ENCODE assay signal across 10 mouse cellular contexts in the genomic region with DNA sequence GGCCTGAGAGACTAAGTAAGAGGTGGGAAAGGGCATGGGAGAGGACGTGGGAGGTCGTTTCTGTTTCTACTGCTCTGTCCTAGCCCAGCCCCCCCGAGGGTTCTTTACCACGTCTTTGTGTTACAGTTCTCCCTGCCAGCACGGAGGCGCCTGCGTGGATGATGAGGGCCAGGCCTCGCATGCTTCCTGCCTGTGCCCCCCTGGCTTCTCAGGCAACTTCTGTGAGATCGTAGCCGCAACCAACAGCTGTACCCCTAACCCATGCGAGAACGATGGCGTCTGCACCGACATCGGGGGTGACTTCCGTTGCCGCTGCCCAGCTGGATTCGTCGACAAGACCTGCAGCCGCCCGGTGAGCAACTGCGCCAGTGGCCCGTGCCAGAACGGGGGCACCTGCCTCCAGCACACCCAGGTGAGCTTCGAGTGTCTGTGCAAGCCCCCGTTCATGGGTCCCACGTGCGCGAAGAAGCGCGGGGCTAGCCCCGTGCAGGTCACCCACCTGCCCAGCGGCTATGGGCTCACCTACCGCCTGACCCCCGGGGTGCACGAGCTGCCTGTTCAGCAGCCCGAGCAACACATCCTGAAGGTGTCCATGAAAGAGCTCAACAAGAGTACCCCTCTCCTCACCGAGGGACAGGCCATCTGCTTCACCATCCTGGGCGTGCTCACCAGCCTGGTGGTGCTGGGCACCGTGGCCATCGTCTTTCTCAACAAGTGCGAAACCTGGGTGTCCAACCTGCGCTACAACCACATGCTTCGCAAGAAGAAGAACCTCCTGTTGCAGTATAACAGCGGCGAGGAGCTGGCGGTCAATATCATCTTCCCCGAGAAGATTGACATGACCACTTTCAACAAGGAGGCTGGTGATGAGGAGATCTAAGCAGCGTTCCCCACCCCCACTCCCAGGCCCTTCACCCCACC. TPM values are rescaled to one million over a fixed set of nuclear protein-coding genes. Genes with fewer than 3 reads are reported as not detected.
DNase-seq lines count a peak whose midpoint lies in the region; ATAC-seq lines count a peak whose summit lies in the region.
"Had no signal": no experiment of that assay in that cellular context is flagged by ENCODE, and none has a peak within 500 bp of the region (broad histone marks: within the 10 kb centered on the region; RNA-seq: fewer than 3 reads in every experiment).

No protein-coding gene starts in this region.

- WGBS in liver, embryonic 11.5 days, result 32% methylated on average over 46 of the region's 49 CpGs
- 35% methylated on average over 49 of the region's 49 CpGs for WGBS in forebrain, embryonic 16.5 days

- peak; percentile 47 for DNase-seq in liver, embryonic 11.5 days (ENCODE audit: low spot score)
- no peak for DNase-seq in liver
- DNase-seq in lung, postnatal 14 days, result peak; percentile 10
- peak; percentile 38 to 48 for DNase-seq in thymus, postnatal 10 days (ENCODE audit: low spot score in 2 of 2)
- no peak for DNase-seq in urinary bladder, postnatal 14 days (ENCODE audit: low spot score)
- no peak for DNase-seq in layer of hippocampus, adult 11-12 months (ENCODE audit: low spot score)
- DNase-seq: spleen, adult 18-20 months had no signal

- peaks cover 4% of the 10 kb centered on the region; the same call in 1 of the 2 replicates for H3K36me3 ChIP-seq in liver, embryonic 11.5 days (ENCODE audit: control insufficient read depth, insufficient read depth, low read length)
- H3K36me3 ChIP-seq in forebrain, embryonic 16.5 days (ENCODE audit: control insufficient read depth, insufficient read depth), result no peaks in the 10 kb centered on the region

- H3K27ac ChIP-seq in liver, embryonic 11.5 days (ENCODE audit: low read depth, low read length), result peak overlapping the region; percentile 51
- no peak overlapping the region for H3K27ac ChIP-seq in forebrain, embryonic 16.5 days (ENCODE audit: low read length)
- H3K27ac ChIP-seq: liver, embryonic 14.5 days had no signal

- H3K9ac ChIP-seq in liver, embryonic 11.5 days (ENCODE audit: low read depth, low read length), result 0 out of 2 replicates have a peak overlapping the region, but pooled peaks have one; percentile 25
- H3K9ac ChIP-seq in forebrain, embryonic 16.5 days (replicated peaks; ENCODE audit: low read depth, low read length), result peak overlapping the region; percentile 11; the same call in 1 of the 2 replicates
- H3K9ac ChIP-seq: liver, embryonic 14.5 days had no signal

- H3K4me3 ChIP-seq in liver, embryonic 11.5 days (ENCODE audit: low read depth, low read length), result no peak overlapping the region
- H3K4me3 ChIP-seq in forebrain, embryonic 16.5 days (replicated peaks; ENCODE audit: low read length), result peak overlapping the region; percentile 2

- peaks cover 21% of the 10 kb centered on the region for H3K4me1 ChIP-seq in liver, embryonic 11.5 days (replicated peaks; ENCODE audit: control insufficient read depth, insufficient read depth, low read length)
- peaks cover 24% of the 10 kb centered on the region for H3K4me1 ChIP-seq in forebrain, embryonic 16.5 days (replicated peaks; ENCODE audit: control insufficient read depth, insufficient read depth, low read length)

- peaks cover 53% of the 10 kb centered on the region for H3K27me3 ChIP-seq in liver, embryonic 11.5 days (replicated peaks; ENCODE audit: control insufficient read depth, insufficient read depth, low read length)
- peaks cover 31% of the 10 kb centered on the region for H3K27me3 ChIP-seq in forebrain, embryonic 16.5 days (replicated peaks; ENCODE audit: control insufficient read depth, insufficient read depth, low read length)

- H3K4me2 ChIP-seq in liver, embryonic 11.5 days, result no peak overlapping the region
- peak overlapping the region; percentile 24 for H3K4me2 ChIP-seq in forebrain, embryonic 16.5 days (ENCODE audit: low read length)

- H3K9me3 ChIP-seq in liver, embryonic 11.5 days (ENCODE audit: control insufficient read depth, low read length), result no peaks in the 10 kb centered on the region
- no peaks in the 10 kb centered on the region for H3K9me3 ChIP-seq in forebrain, embryonic 16.5 days (ENCODE audit: control insufficient read depth, low read length)

- ATAC-seq in liver, embryonic 11.5 days (replicated peaks; ENCODE audit: low FRiP score), result no peak
- ATAC-seq in forebrain, embryonic 16.5 days, result 0 out of 2 replicates have a peak, but pooled peaks have one; percentile 13
- no peak for ATAC-seq in megakaryocyte-erythroid progenitor cell, adult 5-6 weeks (replicated peaks; ENCODE audit: low FRiP score, low TSS enrichment, poor library complexity, severe bottlenecking)

RNA-seq across cellular contexts. Expression of a gene that starts 7.1 kb away (rescaled TPM):
- 744 and 770 TPM in 2 replicates for polyA plus RNA-seq in liver, embryonic 11.5 days (2014; fragmentation: Nextera tagmentation; extraction: Ambion mirVana)
- polyA plus RNA-seq in forebrain, embryonic 16.5 days (2015; fragmentation: Nextera tagmentation; extraction: Ambion mirVana), result 21.2 and 34.2 TPM in 2 replicates
- total RNA-seq in megakaryocyte-erythroid progenitor cell, adult 5-6 weeks (2014; fragmentation: Nextera tagmentation), result not detected in 2 replicates
- total RNA-seq in megakaryocyte-erythroid progenitor cell, adult 5-6 weeks (2017), result not detected in 2 replicates

Comparison
In these comparisons a context has a peak if more than half of its experiments do, and no peak if none do; other contexts are left out.
1. DNase-seq: peak in liver, embryonic 11.5 days (single experiment), lung, postnatal 14 days (single experiment) and thymus, postnatal 10 days (2 of 2); none in liver (single experiment), urinary bladder, postnatal 14 days (single experiment) and layer of hippocampus, adult 11-12 months (single experiment).
2. RNA of a gene that starts 7.1 kb away (polyA plus RNA-seq): 744 to 770 TPM in liver, embryonic 11.5 days; 21.2 to 34.2 TPM in forebrain, embryonic 16.5 days; every median in the first group is over 10 times any median in the second.